Mouse (Mus musculus) midbrain, postnatal 0 days (tissue): ENCODE measurements around the gene Cnnm1. TPM values are rescaled to one million over a fixed set of nuclear protein-coding genes. Genes with fewer than 3 reads are reported as not detected.
"Not testable (repeated sequence)": the region's sequence is repeated elsewhere in the genome, so short reads cannot be mapped to it uniquely, and the experiment has no call there.

Experiments
- ATAC-seq: fragments of 200-750 bp; cut with Nextera tagmentation; 2 replicates; pipeline ENCODE4 v1.8.0; 2017; ENCODE audit warnings: moderate number of reproducible peaks, mild to moderate bottlenecking, moderate TSS enrichment, moderate library complexity; ENCODE audit not compliant: low FRiP score
- DNase-seq: peaks from one replicate; pipeline ENCODE4 v3.0.0-alpha.2; 2015; ENCODE audit warnings: low spot score
- H3K27ac ChIP-seq: fragments of 300-500 bp; sonication (generic); 2 replicates; pipeline ENCODE4 v1.5.1; 2014; ENCODE audit warnings: low read depth, mild to moderate bottlenecking, low read length, mixed read lengths
- H3K27me3 ChIP-seq: fragments of 300-500 bp; sonication (generic); 2 replicates; pipeline ENCODE4 v1.6.1; 2014; ENCODE audit warnings: low read length, control low read depth, mixed read lengths; ENCODE audit not compliant: insufficient read depth
- H3K36me3 ChIP-seq: fragments of 300-500 bp; sonication (generic); 2 replicates; pipeline ENCODE4 v1.6.1; 2014; ENCODE audit warnings: low read length, control low read depth, mixed read lengths; ENCODE audit not compliant: insufficient read depth
- H3K4me1 ChIP-seq: fragments of 300-500 bp; sonication (generic); 2 replicates; pipeline ENCODE4 v1.6.1; 2014; ENCODE audit warnings: mild to moderate bottlenecking, control low read depth, antibody characterized with exemption, low read length, mixed read lengths; ENCODE audit not compliant: insufficient read depth
- H3K4me2 ChIP-seq: fragments of 300-500 bp; sonication (generic); 2 replicates; pipeline ENCODE4 v1.6.1; 2014; ENCODE audit warnings: low read depth, mild to moderate bottlenecking, low read length, mixed read lengths; ENCODE audit not compliant: poor library complexity, severe bottlenecking
- H3K4me3 ChIP-seq: fragments of 300-500 bp; sonication (generic); 2 replicates; pipeline ENCODE4 v1.5.1; 2014; ENCODE audit warnings: low read depth, mild to moderate bottlenecking, low read length, moderate library complexity
- H3K9ac ChIP-seq: fragments of 300-500 bp; sonication (generic); replicated peaks from 2 replicates; pipeline ENCODE4 v1.6.1; 2014; ENCODE audit warnings: mild to moderate bottlenecking, low read length, moderate library complexity, mixed read lengths; ENCODE audit not compliant: poor library complexity, severe bottlenecking
- H3K9me3 ChIP-seq: fragments of 300-500 bp; sonication (generic); 2 replicates; pipeline ENCODE4 v1.6.1; 2016; ENCODE audit warnings: low read length, control low read depth
- CTCF ChIP-seq: IDR thresholded peaks from 2 replicates; pipeline ENCODE4 v1.5.1; 2016; ENCODE audit warnings: antibody characterized with exemption, mild to moderate bottlenecking
- WGBS: fragments of 180-500 bp; shearing (Covaris S2); extraction: QIAGEN DNeasy Blood & Tissue Kit; methylation state at CpG from one replicate; pipeline ENCODE4 v1.1.7; 2014; 5-methylcytosine and 5-hydroxymethylcytosine counted together
- polyA plus RNA-seq: library from polyadenylated mRNA; unstranded; fragments of >200 nt; fragmentation: Nextera tagmentation; extraction: Ambion mirVana; gene quantifications from 2 replicates; pipeline ENCODE4 v1.2.1, GENCODE M21; 2015
- total RNA-seq: library from RNA; depleted of rRNA; stranded (reverse); fragments of >200 nt; gene quantifications from 2 replicates; pipeline ENCODE4 v1.2.3, GENCODE M21; 2014

The Cnnm1 gene
- total and polyA plus RNA-seq, 2 experiments from 2014 or later = 3.3 to 7.5 TPM

- Histone ChIP-seq H3K27me3 (no peaks in the 10 kb centered on the region), H3K9me3 (no peaks in the 10 kb centered on the region), H3K27ac (no peak overlapping the region), H3K4me1 (no peaks in the 10 kb centered on the region), H3K4me3 (no peak overlapping the region), H3K4me2 (no peak overlapping the region), H3K9ac (no peak overlapping the region), H3K36me3 (no peaks in the 10 kb centered on the region)
- WGBS = 87% methylated on average over 5 of the region's 5 CpGs
- no peak for TF ChIP-seq CTCF
- DNase-seq = no peak
- no peak for ATAC-seq
Observed at GRCm38 (mm10) chr19:43477436-43477835, 37.2 kb downstream of the Cnnm1 start.

- peak; percentile 86 for DNase-seq
- no peak overlapping the region for H3K4me2 ChIP-seq
- WGBS = 21% methylated on average over 5 of the region's 5 CpGs
- no peaks in the 10 kb centered on the region for H3K4me1 ChIP-seq
- H3K27me3 ChIP-seq = no peaks in the 10 kb centered on the region
- no peak overlapping the region for H3K27ac ChIP-seq
- H3K36me3 ChIP-seq = no peaks in the 10 kb centered on the region
- no peaks in the 10 kb centered on the region for H3K9me3 ChIP-seq
- H3K9ac ChIP-seq = no peak overlapping the region
- ATAC-seq = no peak
- TF ChIP-seq CTCF = peak; percentile 85
- no peak overlapping the region for H3K4me3 ChIP-seq
Observed at GRCm38 (mm10) chr19:43478891-43479290, 38.7 kb downstream of the Cnnm1 start.

- DNase-seq = no peak
- H3K27ac ChIP-seq = no peak overlapping the region
- 81% methylated on average over 5 of the region's 5 CpGs for WGBS
Observed at GRCm38 (mm10) chr19:43479431-43479830, 39.2 kb downstream of the Cnnm1 start.

GRCm38 (mm10) chr19:43480512-43480911, 40.3 kb downstream of the Cnnm1 start:
- no peak for DNase-seq
- no peak for ATAC-seq
- H3K4me3 ChIP-seq = no peak overlapping the region
- WGBS = 62% methylated on average over 9 of the region's 9 CpGs
- no peaks in the 10 kb centered on the region for H3K36me3 ChIP-seq
- H3K4me2 ChIP-seq = no peak overlapping the region
- H3K27ac ChIP-seq = no peak overlapping the region
- H3K9ac ChIP-seq = no peak overlapping the region
- no peaks in the 10 kb centered on the region for H3K27me3 ChIP-seq
- H3K9me3 ChIP-seq = no peaks in the 10 kb centered on the region
- H3K4me1 ChIP-seq = no peaks in the 10 kb centered on the region
- TF ChIP-seq CTCF = no peak

More at GRCm38 (mm10) chr19:43479431-43479830, 39.2 kb downstream of the Cnnm1 start:
- Histone ChIP-seq H3K36me3 (no peaks in the 10 kb centered on the region), H3K4me3 (no peak overlapping the region), H3K9ac (no peak overlapping the region), H3K4me2 (no peak overlapping the region), H3K9me3 (no peaks in the 10 kb centered on the region), H3K27me3 (no peaks in the 10 kb centered on the region), H3K4me1 (no peaks in the 10 kb centered on the region)
- ATAC-seq = no peak
- no peak for TF ChIP-seq CTCF

GRCm38 (mm10) chr19:43487429-43487828, 47.2 kb downstream of the Cnnm1 start:
- no peaks in the 10 kb centered on the region for H3K9me3 ChIP-seq
- no peaks in the 10 kb centered on the region for H3K4me1 ChIP-seq
- WGBS = 35% methylated on average over 3 of the region's 3 CpGs
- no peak overlapping the region for H3K4me3 ChIP-seq
- no peaks in the 10 kb centered on the region for H3K27me3 ChIP-seq
- DNase-seq (peak; percentile 60), ATAC-seq (no peak)
- H3K27ac ChIP-seq = no peak overlapping the region
- no peak overlapping the region for H3K9ac ChIP-seq
- TF ChIP-seq CTCF = peak; percentile 77
- no peak overlapping the region for H3K4me2 ChIP-seq
- peaks cover 7% of the 10 kb centered on the region for H3K36me3 ChIP-seq

- not testable (repeated sequence) for ATAC-seq, H3K27ac ChIP-seq, DNase-seq, H3K9me3 ChIP-seq, H3K4me3 ChIP-seq, H3K9ac ChIP-seq, H3K4me1 ChIP-seq, H3K27me3 ChIP-seq, H3K4me2 ChIP-seq
- WGBS = 88% methylated on average over 1 of the region's 1 CpGs
- H3K36me3 ChIP-seq = peaks cover 13% of the 10 kb centered on the region
Observed at GRCm38 (mm10) chr19:43493316-43493715, 53.1 kb downstream of the Cnnm1 start.
